Mouse (Mus musculus) T-cell, adult 2 months (primary cell): ENCODE results near the gene Dctn3.
"Not testable (repeated sequence)": the region's sequence is repeated elsewhere in the genome, so short reads cannot be mapped to it uniquely, and the experiment has no call there.

Source experiments
- DNase-seq: peaks from one replicate; pipeline ENCODE4 v3.0.0; 2022; ENCODE audit warnings: low spot score

Gene Dctn3

DNA sequence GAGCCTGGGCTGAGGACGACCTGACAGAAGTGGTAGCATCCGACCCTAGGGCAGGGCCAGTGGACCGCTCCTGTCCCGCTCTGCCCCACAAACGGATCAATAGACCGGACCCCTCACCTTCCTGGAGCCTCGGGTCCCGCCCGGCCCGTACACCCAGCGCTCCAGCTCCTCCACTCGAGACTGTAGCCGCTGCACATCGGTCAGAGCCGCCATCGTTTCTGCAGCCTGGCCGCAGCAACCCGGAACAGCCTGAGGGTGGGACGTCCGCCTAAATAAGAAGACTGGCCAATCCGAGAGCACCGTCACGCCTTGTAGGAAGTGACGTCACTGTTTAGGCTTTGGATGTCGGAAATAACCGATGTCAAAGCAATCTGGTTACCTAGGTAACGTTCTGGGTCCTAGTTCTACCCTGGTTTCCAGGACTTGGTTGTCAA lies at the start of gene Dctn3:
Gene Dctn3, minus strand, starts transcription at position 253 of the 434 bp plus-strand sequence.
- DNase-seq, result peak; percentile 89

DNA sequence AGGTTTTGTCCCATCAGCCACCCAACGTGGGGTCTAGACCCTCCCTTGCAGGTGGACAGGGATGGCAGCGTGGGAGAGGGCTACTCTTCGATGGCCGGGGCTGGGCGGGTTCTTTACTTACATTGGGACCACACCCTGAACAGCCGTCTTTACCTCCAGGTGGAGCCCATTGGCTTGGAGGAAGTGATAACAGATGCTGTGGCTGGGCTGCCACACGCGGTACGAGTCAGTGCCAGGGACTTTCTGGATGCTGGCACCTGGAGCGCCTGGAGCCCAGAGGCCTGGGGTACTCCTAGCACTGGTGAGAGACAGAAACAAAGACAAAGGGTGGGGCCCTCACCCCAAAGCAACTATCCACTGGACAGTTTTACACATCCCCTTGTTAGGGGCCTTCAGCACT lies 44.3 kb upstream of the Dctn3 start:
- DNase-seq, result not testable (repeated sequence)

DNA sequence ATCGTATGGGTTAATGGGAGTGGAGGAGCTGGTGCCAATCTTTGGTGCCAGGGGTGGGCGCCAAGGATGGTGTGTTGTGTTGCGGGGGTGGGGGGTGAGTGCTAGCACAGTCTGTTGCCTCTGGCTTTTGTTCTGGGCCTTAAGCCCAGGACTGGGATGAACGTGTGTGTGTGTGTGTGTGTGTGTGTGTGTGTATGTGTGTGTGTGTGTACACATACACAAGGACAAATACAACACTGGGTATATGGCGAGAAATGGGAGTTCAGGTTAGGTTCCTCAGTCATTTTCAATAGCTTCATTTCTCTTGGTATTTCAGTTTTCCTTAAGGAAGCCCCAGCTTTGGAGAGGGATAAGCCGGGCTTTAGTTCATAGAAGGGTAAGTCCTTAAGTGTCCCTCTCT lies 40.2 kb upstream of the Dctn3 start:
- DNase-seq, result not testable (repeated sequence)

DNA sequence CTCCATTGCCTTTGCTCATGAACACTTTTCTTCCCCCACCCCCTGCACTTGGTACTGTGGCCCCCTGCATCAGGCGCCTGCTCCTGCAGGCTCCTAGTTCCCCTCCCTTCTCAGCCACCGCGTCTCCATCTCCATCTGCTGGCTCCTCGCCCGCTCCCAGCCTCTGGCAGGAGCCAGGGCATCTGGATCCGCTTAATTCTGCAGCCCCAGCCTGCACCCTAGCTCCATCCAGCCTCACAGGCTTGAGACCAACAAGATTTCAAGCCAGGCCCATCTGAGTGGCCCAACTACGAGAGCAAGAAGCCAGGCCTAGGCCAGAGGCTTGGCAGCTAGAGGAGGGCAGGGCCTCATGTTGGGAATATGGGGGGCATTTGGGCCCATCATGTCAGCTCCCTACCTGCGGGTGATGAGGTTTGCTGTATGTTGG lies 39.7 kb upstream of the Dctn3 start:
- not testable (repeated sequence) for DNase-seq

DNA sequence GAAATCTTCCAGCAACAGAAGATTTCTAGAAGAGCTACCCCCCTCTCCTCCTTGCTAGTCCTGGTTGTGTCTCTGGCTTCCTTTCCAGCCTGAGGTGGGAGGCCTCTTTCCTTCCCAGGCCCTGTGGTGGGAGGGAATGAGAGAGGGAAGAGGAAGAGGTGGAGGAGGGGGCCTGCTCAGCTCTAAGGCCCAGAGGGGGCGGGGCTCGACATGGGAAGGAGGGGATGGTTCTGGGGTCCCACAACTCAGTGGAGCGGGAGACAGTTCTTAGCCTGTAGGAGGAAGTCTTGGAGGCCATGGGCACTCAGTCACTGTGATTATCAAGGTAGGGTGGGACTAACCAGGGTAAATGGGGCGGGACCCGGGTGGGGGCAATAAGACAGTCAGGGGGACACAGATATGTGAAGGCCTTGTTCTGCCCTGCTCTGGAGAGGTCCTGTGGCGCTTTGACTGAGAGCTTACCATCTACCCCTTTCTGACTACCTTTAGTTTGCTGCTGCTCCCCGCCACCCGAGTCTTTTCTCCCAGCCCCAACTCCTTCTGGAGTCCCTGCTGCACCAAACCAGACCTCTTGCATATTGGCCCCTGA lies 39.2 kb upstream of the Dctn3 start:
- DNase-seq, result no peak

DNA sequence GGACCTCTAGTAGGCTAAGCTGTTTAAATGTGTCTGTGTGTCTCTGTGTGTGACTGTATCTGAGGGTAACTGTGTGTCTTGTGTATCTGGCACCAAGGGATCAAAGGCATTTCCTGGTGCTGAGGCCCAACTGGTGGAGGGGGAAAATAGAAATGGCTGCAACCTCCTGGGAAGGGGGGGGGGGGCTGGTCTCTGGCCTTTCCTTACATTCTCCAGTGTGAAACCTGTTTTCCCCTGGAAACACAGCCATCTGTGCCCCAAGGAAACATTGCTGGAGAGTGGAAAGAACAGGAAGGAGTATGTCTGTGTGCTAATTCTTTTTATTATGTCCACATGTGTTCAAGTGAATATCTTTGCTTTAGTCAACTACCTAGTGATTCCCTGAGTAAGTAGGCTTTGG lies 38.7 kb upstream of the Dctn3 start:
- no peak for DNase-seq

DNA sequence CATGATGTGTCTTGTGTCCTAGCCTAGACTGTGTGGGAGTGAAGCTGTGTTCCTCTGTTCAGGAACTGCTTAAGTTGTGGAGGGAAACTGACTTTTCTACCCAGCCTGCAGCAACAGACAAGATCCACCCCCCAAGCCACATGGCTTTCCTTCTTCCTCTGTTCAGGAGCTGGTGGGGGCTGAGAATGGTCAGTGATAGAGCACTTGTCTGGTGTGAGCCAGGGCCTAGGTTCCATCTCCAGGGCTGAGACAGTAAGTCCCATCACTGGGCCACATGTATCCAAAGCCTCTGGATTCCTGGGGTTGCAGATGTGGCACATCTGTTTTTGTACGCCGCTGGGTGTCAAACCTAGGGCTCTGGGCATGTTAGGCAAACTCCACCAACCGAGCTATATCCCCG lies 37.9 kb upstream of the Dctn3 start:
- DNase-seq, result no peak

DNA sequence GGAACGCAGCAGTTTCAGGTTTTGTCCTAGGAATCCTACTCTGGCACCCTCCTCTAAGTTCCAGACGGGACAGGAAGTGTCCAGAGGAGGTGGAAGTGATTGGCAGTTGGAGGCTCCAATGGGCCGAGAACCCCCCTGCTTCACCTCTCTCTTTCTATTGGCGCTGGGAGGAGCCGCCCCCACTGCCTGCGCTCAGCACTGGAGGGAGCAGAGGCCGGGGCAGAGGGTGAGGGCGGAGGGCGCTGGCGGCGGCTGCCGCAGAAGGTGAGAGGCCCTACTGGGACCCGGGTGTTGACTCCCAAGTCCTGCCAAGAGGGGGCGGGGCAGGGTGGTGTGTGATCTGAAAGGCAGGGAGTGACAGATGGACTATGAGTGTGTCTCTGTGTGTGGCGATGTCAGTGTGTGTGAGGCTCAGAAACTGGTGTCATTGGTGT lies 37.3 kb upstream of the Dctn3 start:
- DNase-seq, result peak; percentile 11

DNA sequence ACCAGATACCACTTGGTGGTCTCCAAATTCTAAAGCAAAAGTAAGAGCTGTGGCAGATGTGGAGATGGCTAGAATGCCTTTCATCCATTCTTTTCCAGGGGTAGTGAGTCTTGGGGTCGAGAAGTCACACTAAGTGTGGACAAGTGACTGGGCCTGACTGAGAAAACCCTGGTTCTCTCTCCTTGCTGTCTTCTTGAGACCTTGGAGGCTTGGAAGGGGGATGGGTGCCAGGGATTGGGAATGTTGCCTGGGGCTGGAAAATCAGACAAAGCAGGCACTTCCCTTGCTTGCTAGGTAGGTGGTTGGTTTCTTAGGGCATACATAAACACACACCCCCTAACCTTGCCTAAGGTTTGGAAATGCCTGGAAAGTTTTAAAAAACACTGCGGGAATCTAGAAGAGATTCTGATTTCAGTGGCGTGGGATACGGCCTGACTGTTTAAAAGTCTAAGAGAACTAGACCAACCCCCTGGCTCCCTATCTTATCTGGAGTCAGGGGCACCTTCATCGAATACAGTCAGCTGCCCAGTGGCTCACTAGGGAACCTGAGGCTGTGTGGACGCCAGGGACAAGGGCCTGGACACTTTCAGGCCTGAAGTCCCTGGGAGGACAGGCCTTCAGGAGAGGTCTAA lies 36.8 kb upstream of the Dctn3 start:
- no peak for DNase-seq

DNA sequence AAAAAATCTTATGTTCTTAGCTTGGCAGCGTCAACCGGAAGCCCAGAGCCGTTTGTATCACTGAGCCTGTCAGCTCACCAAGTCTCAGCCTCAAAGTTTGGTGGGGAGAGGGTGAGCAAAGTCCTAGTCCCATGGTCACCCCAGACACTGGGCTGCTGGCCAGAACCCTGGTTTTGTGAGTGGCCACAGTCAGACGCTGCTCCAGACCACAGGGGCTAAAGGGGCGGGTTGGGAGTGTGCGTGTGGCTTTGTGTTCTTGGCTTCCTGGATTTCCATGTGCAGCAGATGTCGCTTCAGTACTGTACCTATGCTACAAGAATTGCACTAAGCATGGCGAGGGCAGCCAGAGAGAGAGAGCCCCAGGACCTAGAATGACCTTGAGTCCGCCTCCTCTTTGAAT lies 36.2 kb upstream of the Dctn3 start:
- no peak for DNase-seq

DNA sequence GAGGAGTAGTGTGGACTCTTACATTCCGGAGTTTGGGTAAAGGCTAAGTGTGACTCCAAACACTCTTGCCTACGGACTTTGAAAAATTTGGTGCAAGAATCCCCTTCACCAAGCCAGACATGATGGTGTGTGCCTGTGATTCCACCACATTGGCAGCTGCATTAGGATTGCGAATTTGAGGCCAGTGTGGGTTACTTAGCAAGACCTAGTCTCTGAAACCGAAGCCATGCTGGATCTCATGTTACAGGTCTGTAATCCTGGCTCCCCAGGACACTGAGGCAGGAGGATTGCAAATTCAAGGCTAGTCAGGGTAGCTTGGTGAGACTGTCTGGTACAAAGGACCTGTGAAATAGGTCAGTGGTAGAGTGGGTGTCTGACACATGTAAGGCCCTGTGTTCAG lies 35.7 kb upstream of the Dctn3 start:
- DNase-seq, result no peak

DNA sequence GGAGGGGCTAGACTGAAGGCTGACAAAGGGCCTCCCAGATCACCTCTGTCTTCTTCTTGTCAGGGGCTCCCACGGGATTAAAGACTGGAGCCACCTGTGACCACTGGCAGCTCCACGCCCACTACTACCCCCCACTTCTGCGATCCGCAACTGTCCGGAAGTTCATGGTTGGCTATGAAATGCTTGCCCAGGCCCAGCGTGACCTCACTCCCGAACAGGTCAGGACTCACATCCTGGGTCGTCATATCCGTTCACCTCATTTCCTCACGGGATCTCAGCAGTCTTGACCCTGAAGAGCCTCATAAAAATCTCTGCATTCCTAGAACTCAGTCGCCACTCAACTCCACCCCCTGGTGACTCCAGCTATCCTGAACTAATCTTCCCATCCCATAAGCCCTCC lies 35.1 kb upstream of the Dctn3 start:
- DNase-seq, result no peak

DNA sequence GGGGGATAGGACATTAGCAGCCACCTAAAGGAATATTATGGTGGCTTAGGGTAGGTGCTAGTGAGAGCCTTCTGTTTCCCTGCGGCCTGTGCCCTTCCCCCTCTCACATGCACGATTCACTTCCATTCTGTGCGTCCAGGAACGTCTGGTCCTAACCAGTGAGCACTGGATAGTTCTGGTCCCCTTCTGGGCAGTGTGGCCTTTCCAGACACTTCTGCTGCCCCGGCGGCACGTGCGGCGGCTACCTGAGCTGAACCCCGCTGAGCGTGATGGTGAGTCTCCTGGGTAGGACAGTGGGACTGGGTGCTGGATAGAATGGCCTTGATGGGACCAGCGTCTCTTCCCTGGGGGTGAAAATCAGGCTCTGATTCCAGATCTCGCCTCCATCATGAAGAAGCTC lies 34.4 kb upstream of the Dctn3 start:
- DNase-seq, result no peak

DNA sequence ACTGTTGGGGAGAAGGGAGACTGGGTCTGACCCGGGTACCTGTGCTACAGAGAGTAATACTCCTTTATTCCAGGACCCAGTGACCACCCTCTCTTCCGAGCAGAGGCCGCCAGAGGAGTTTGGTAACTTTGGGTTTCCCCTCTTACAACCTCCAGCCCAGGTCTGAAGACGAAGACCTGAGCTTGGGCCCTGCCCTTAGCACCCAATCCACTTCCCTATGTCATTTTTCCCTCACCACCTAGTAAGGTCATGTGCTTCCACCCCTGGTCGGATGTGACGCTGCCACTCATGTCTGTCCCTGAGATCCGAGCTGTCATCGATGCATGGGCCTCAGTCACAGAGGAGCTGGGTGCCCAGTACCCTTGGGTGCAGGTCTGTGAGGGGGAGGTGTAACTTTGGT lies 33.5 kb upstream of the Dctn3 start:
- no peak for DNase-seq

DNA sequence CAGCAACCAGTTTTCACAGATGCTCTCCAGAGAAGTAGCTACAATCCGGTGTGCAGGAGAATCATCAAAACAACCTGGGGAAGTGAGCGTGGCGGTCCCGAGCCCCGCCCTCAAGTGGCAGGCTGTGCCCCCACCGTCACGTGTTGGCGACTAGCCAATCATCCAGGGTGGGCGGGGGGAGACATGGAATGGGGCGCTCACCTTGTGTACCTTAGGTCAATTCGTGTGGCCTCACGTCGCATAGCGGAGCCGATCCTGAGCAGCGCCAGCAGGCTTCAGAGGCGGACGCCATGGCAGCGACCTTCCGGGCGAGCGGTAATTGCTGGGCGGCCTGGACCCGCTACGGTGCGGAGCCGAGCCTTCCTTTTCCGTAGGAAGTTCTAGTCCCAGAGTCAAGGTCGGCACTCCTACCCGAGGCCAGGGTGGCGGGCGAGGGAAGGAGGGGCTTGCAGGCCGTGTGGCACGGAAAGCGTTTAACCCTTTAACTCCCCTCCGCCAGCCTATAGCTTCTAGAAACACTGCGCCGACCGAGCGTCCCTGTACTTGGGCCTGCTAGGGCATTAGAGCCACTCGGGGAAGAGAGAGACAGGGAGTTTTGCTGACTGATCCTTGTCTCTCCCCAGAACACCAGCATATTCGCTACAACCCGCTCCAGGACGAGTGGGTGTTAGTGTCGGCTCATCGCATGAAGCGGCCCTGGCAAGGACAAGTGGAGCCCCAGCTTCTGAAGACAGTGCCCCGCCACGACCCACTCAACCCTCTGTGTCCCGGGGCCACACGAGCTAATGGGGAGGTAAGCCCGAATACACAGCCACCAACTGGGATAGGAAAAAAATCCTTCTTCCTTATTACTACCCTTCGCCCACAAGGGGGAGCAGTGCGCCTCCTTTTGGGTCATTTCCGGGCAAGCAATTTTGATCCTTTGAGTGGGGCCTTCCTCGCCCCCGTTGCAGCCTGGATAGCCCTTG lies 32.7 kb upstream of the Dctn3 start, which contains the start of gene Sigmar1:
Gene Sigmar1, minus strand, starts transcription at position 820 of the 968 bp plus-strand sequence.
- peak; percentile 90 for DNase-seq

DNA sequence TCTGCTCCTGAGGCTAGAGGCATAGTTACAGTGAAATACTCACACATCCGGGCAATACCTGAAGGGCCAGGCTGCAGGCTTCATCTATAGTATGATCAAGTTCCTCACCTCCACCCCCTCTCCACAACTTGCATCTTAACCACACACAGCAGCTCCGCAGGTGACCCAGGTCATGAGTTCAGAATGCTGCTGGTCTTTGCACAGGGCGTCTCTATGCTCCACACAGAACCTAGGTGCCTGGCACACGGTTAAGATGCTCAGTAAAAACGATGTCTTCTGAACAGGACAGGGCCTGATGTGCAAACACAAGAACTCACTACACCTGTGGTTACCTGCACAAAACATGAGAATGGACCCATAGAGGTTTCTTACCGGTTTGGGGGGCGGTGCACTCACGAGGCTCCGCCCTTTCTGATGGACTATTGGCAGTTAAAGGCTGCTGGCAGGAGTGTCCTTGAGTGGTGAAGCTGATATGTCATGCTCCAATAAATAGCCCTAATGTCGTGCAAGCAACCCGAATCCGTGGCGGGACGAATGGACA lies 31.9 kb upstream of the Dctn3 start, which contains the start of gene Galt:
Gene Galt, plus strand, starts transcription at position 432 of the 541 bp plus-strand sequence.
- no peak for DNase-seq

DNA sequence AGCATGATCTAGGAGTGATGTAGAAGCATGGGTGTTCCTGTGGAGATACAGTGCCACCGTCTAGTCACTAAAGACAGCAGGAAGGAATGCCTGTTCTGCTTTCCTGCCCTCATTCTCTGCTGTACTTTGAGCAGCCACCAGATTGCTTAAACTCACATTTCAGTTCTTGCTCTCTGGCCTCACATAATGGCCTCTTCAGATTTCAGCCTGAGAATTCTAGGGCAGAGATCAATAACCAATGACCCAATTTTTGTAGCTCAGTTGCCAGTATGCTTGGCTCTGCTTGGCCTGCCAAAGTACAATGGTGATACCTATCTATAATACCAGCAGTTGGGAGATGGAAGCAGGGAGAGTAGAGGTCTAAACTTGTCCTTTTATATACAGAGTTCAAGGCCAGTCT lies 22.1 kb upstream of the Dctn3 start:
- no peak for DNase-seq

DNA sequence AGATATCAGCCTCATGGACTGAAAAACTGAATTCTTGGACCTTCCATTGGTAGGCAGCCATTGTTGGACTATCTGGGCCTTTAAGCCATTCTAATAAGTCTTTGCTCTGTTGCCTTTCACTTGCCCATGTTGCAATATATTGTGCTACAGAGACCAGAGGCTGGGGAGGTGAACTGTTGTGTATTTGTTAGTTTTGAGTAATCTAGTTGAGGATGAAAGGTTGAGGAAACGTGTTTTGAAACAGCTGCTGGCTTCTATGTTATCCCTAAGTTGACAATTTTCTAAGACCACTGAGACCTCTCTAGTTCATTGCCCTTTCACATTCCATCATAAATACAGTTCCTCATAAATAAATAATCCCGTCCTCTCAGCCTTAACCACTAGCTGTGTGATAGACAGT lies 21.2 kb upstream of the Dctn3 start:
- no peak for DNase-seq

DNA sequence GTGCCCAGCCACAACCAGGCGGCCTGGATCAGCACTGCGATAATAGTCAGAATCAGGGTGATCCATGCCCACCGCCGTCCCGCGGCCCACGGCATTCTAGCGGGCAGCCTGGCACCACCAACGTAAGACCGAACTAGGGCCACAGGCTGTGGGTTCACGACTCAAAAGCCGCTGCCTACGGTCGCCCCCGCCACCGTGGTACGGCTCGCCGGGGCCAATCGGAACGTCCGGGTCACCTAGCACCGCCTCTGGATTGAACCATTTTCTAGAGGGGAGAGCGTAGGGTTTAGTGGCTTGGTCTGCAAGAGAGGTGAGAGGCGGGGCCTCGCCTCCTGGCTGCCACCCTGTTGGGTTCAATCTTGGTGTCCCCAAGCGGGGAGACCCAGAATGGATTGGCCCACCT lies 18.2 kb upstream of the Dctn3 start:
- peak; percentile 93 for DNase-seq

DNA sequence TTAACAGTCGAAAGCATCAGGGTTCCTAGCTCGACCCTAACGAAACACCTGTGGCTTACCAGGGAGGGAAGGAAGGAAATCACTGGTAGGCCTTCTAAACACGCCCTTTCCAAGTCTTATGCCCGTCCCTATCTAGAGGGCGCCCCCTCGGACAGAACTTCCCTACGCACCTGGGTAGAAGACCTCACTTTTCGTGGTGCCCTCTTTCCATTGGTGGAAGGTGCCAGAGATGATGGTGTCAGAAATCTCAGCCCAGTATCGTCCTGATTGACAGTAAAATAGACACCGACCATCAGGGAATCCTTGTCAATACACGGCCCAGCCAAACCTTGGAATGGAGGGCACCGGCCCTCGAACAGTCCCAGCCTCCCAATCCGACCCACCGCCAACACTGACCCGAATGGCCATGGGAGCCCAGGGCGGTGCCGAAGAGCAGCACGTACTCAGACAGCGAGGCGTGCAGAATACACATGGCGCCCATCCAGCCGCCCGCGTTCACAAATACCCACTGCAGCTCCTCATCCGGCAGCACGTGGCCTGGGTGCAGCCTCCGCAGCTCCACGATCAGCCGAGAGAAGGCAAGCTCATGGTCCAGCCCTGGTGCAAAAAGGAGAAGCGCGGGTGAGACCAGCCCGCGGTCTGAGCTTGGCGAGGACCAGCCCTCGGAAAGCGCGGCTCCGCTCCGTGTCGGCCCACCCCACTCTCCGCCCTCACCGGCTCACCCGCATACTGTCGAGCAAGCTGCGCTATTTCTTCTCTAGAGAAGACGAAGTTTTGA lies 17.6 kb upstream of the Dctn3 start:
- peak; percentile 20 for DNase-seq

DNA sequence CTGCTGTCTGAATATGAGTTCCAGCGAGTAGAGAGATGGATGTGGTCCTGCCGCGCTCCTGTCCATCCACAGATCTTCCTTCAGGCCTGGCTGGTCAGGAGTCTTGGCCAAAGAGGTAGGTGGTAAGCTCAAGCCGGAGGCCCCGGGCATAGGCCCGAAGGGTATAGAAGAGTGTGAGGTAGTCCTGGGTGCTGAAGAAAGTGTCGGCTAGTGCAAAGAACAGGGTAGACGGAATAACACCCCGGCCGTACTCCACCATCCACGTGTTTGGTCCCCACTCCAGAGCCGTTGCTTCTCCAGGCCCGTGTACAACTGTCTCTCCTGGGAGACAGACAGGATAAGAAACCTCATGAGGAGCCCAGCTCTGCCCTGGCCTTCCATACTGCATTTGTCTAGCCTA lies 16.3 kb upstream of the Dctn3 start:
- no peak for DNase-seq

DNA sequence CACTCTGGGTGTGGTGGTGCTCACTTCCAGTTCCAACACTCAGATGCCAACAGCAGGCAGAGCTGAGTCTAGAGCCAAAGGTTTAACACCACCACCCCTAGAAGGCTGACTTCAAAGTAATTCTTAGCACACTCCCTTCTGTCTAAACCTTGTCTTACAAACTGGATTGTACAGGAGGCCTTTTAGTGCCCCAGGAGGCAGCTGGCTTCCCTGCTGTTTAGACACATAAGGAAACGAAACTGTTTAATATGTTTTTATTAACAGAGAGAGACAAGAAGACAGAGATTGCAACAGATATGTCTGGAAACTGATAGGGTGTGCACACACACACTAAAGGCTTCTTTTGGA lies 15.3 kb upstream of the Dctn3 start:
- no peak for DNase-seq
